Mouse (Mus musculus): ENCODE data around the gene Gtf3c2.

Gene Gtf3c2

DNA sequence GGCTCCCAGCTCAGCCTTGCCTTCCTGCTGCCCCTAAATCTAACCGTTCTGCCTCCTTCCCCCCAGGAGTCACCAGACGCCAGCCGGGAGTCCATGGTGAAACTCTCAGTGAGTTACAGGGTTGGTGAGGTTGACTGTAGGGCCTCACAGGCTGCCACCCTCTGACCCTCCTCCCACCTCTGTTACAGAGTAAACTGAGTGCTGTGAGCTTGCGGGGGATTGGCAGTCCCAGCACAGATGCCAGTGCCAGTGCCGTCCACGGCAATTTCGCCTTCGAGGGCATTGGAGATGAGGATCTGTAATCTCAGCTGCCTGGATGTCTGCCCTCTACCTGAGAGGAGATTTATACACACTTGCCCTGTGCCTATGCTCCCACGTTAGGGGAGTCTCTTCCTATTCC is 18.2 kb upstream of the Gtf3c2 start:
- DNase-seq (ENCODE audit: low spot score in 2 of 2) = peak in 1 of 2 experiments; percentile 43

DNA sequence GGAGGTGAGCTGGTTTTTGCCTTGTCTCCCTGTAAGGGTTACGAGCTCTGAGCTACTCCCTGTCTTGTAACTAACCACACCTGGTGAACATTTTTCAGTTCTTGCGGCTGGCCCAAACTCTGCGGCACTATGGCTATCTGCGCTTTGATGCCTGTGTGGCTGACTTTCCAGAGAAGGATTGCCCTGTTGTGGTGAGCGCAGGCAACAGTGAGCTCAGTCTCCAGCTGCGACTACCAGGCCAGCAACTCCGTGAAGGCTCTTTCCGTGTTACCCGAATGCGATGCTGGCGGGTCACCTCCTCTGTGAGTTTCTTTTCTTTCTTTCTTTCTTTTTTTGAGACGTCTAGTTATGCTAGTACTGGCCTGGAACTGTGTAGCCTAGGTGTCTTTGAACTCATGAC is 17.1 kb upstream of the Gtf3c2 start:
- peak in 1 of 2 experiments; percentile 29 for DNase-seq (ENCODE audit: low spot score in 2 of 2)

DNA sequence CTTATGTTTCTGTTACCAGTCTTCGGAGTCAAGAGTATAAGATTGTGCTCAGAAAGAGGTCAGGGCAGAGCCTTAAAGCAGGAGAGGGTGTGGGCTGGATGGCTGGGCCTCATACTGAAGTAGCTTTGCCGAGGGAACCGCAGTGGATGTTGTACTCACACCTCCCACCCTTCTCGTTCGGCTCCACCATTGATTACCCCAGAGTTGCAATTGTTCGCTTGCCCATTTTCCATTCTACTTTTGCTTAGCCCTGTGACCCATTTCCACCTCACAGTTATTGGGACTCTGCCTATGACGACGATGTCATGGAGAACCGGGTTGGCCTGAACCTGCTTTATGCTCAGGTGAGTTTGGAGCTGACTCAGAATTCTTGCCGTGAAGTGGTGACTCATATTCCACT is 16.3 kb upstream of the Gtf3c2 start:
- peak in 1 of 2 experiments; percentile 27 for DNase-seq (ENCODE audit: low spot score in 2 of 2)

DNA sequence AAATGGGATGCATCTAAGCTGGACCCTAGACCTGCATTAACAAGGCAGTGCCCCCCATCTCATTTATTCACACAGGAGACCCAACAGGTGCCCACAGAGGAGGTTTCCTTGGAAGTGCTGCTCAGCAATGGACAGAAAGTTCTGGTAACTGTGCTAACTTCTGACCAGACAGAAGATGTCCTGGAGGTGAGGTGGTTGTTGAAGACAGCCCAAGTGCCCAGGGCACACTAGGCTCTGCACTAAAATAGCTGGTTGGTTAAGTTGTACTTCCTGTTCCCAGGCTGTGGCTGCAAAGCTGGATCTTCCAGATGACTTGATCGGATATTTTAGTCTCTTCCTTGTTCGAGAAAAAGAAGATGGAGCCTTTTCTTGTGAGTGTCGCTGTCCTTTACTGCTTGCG is 15.7 kb upstream of the Gtf3c2 start:
- peak in 1 of 2 experiments; percentile 41 for DNase-seq (ENCODE audit: low spot score in 2 of 2)

DNA sequence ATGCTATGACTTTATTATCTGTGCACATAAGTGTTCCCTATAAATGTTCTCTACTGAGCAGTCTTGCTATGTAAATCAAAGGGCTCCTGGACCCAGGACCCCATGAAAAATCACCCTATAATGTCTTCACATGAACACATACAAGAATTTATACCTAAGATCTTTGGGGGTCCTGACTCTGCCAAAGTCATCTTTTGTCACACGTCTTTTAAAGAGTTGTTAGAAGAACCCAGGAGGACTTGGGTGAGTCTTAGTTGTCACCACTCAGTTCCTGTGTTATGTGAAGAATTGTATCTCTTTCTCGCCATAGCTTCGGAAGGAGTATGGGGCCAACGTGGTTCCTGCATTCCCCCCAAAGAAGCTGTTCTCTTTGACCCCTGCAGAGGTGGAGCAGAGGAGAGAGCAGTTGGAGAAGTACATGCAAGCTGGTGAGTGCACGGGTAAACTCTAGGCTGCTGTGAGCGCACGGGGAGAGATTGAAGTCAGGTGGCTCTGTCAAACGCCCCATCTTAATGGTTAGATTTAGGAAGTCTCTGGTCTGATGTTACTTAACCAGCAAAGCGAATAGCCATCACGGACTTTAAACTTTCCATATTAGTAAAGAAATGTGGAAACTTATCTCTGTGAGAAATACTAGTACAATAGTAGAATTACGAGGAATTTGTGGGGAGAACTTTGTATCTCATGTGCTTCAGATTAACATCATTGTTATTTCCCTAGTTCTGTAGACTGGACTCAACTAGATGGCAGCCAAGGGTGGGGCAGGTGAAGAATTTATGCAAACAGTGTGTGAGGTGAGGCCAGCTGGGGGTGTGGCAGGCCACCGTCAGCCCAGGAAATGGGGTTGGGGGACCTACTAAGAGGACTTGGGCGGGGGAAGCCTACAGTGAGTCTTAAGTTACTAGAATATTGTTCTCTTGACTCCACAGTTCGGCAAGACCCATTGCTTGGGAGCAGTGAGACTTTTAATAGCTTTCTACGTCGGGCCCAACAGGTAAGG is 14.8 kb upstream of the Gtf3c2 start:
- peak in 1 of 2 experiments; percentile 29 for DNase-seq (ENCODE audit: low spot score in 2 of 2)

DNA sequence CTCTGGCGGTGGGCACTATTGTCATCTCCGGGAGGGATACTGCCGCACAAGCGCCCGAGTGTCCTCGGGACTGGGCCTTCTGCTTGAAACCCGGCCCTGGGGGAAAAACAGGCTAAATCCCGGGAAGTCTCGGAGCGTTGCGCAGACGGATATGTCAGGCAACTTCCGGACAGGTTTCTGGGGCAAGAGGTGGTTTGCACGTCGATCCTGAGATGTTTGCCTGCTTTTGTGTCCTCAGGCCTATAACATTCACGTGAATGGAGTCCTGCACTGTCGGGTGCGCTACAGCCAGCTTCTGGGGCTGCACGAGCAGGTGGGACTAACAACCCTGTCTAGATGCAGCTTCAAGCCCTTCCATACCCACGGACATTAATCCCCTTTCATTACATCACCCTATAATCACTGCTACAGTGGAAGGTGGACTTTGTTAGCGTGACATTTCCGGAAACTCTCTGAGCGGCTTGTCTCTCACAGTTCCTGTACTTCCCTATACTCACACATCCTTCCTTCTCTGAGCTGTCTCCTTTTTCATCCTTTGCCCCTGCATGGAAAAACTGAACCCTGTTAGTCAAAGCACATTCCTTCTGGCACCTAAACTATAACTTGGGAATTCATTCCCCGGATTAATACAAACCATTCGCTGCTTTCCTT is 13.8 kb upstream of the Gtf3c2 start:
- no peak for DNase-seq (ENCODE audit: low spot score in 2 of 2)

DNA sequence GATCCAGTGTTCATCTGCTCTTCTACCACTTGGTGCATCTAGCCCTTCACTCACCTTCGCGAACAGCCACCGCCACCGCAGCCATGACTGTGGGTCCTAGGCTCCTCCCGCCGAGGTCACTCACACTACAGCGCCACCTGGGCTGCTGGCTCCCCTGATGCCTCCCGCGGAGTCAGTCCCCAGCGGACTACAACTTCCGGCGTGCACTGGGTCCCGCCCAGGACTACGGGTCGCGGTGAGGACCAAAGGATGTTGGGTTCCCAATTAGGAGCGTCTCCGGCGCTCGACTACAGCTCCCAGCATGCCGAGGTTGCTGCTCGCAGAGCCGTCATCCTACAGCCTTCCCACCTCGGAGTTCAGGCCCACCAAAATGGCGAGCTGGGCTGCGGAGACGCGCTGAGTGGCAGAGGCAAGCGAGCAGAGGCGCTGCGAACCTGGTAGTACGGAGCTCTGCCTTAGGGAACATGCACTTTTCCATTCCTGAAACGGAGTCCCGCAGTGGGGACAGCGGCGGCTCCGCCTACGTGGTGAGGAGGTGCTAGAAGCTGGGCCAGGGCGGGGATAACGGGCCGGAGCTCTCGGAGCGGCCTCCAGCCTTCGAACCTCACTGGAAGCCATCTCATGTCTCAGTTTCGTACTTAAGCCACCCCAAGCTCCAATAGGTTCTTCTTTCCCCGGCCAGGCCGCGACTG is 13.1 kb upstream of the Gtf3c2 start, which contains the start of the genes Snx17 and Eif2b4:
TSS of gene Snx17 (plus strand) at position 289 of the 692 bp plus-strand sequence.
TSS of gene Eif2b4 (minus strand) at position 492 of the 692 bp plus-strand sequence.
- DNase-seq (ENCODE audit: low spot score in 2 of 2) = peak; percentile 100

DNA sequence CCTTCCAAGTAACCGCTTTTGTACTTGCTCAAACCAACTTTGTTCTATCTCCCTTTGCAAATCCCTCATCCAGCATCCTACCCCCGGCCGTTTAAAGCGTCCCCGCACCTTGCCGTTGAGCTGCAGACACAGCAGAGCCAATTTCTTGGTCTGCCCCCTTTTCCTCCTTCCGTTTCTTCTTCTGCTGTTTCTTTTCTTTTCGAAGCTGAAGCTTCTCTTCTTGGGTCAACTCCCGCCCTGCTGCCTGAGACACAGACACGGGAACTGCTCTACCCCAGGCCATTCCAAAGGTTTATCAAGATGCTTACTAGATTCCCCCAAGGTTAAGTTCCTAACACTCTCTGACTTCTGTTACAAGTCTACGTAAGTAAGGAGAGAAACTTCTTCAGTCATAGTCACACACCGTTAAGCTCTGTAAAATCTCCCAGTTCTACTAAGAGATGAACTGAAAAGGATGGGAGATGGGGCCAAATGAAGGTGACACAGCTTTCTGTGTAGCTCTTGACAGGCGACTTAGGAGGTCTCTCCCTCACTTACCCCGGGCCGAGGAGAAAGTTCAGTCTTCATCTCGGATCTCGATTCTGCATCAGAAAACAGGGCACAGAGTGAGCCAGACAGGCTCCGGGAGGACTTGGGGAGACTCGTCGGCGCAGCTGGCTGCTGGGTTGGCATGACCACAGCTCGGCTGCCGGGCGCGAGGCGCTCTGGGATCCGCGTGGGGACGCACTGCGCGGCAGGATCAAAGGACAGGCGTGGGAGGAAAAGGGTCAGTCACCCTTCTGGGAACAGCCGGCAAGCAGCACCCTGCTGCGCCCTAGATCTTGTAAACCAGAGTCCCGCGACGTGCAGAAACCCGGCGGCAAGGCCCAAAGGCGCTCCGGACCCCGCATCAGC is 12.3 kb upstream of the Gtf3c2 start:
- no peak for DNase-seq (ENCODE audit: low spot score in 2 of 2)

DNA sequence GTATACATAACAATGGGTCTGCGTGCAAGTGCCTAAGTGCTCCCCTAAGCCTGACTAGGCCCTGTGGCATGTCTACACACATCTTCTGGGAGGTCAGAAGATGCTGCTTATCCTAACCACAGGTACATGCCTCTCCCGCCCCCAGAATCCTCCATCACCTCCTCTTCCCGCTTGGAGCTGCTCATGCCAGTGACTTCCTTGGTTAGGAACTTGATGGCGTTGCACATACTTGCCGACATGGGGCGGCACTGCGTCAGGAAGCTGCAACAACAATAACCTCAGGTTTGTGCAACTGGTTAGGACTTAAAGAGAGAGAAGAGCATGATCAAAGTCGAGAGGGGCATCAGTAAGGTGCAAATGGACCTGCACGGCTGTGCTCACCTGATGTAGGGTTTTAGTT is 10.3 kb upstream of the Gtf3c2 start:
- peak in 1 of 2 experiments; percentile 26 for DNase-seq (ENCODE audit: low spot score in 2 of 2)

DNA sequence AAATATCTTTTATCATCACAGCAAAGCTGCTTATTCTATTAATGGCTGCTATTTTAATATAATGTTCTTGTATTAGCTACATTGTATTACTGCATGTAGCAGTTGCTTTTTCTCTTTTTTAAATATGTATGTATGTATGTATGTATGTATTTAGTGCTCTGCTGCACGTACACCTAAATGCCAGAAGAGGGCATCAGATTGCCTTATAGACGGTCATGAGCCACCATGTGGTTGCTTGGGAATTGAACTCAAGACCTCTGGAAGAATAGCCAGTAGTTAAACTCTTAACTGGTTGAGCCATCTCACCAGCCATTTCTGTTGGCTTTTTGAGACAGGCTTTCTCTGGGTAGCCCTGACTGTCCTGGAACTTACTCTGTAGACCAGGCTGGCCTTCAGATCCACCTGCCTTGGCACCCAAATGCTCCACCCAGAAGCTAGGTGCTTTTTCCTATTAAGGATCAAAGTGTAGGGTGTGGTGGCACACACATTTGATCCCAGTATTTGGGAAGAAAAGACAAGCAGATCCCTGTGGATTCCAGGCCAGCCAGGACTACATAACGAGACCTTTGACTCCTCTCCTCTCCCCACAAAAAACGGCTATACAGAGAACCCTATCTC is 8.4 kb upstream of the Gtf3c2 start:
- no peak for DNase-seq (ENCODE audit: low spot score in 2 of 2)

DNA sequence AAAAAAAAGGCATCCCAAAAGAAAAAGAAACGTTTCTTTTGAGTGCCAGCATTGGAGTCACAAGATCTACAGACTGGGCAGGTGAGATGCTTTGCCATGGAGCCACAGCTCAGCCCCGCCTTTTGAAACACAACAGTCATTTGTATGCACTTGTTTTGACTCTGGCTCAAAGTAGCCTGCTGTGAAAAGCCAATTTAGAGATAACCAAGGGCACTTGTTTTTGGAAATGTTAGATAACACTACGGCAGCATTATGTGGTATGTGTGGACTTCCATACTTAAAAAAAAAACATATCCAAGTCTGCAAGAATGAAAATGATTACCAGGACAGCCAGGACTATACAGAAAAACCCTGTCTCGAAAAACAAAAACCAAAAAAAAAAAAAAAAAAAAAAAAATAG is 3.7 kb upstream of the Gtf3c2 start:
- no peak for DNase-seq (ENCODE audit: low spot score in 2 of 2)

DNA sequence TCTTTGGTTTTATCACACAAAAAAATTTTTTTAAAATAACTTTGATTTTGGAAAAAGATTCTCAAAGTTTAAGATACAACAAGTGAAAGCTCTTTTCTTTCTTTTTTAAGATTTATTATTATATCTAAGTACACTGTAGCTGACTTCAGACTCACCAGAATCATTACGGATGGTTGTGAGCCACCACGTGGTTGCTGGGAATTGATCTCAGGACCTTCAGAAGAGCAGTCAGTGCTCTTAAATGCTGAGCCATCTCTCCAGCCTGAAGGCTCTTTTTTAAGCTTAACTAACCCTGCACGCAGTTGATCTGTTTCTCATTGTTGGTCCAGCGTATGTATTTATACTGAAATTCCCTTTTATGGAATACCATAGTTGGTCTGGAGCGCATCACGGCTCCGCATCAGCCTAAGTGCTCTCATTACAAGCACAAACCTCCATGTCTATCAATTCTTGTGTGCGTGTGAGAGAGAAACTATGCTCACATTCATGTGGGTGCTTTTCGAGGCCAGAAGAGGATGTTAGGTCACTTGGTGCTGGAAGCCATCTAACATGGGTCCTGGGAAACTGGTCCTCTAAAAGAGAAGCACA is 1.3 kb upstream of the Gtf3c2 start:
- no peak for DNase-seq (ENCODE audit: low spot score in 2 of 2)

DNA sequence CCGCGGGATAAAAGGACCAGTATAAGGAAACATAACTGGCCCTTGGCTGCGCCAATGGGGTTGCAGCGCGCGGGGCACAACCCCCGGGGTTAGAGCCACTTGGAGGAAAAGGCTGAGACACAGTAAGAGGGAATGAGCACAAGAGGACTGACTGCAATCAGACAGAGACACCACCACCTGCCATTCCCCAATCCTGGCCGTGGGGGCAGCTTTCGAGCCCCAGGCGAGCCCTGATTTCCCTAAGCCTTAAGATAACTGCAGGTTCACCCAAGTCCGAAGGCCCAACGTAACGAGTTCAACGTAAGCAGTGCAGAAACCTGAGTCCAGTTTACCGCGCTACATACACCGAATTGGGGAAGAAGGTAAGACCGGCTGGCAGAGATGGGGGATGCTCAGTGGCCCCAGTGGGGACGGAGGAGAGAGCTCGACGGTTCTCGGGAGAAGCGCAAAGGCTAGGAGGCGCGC is 611 bp downstream of the Gtf3c2 start:
- peak; percentile 51 to 64 for DNase-seq (ENCODE audit: low spot score in 2 of 2)

DNA sequence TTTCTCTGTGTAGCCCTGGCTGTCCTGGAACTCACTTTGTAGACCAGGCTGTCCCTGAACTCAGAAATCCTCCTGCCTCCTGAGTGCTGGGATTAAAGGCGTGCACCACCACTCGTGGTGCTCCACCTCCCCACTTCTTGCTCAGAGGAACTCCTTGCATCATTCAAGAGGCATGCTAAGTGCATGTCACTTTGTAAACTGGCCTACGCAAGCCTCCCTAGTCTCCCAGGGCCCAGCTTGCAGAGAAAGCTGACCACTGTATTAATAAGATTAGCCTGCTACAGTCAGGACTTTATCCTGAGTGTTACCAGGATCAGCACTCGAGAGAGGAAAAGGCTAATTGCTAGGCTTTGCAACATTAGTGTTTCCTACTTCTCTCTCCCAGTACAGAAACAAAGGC is 11.3 kb downstream of the Gtf3c2 start:
- no peak for DNase-seq (ENCODE audit: low spot score in 2 of 2)

DNA sequence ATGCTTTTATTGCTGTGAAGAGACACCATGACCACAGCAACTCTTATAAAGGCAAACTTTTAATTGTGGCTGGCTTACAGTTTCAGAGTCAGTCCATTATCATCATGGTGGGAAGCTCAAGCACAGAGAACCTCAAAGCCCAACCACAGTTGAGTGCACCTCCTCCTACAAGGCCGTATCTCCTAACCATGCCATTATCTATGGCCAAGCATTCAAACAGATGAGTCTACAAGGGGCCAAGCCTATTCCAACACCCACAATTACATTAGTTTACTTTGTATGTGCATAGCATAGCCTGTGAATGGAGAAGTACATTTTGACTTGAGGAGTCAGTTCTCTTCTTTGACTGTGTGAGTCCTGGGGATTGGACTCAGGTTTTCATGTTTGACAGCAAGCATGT is 15.1 kb downstream of the Gtf3c2 start:
- DNase-seq (ENCODE audit: low spot score in 2 of 2) = no peak

DNA sequence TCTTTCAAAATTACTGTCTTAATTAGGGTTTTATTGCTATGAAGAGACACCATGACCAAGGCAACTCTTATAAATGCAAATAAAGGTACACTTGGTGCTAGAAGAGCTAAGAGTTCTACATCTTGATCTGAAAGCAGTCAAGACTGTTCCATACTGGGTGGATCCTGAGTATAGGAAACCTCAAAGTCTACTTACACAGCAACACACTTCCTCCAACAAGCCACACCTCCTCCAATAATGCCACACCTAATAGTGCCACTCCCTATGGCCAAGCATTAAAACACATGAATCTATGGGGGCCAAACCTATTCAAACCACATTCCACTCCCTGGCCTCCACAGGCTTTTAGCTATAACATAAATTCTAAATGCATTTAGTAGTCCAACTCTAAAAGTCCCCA is 17.5 kb downstream of the Gtf3c2 start:
- no peak for DNase-seq (ENCODE audit: low spot score in 2 of 2)

DNA sequence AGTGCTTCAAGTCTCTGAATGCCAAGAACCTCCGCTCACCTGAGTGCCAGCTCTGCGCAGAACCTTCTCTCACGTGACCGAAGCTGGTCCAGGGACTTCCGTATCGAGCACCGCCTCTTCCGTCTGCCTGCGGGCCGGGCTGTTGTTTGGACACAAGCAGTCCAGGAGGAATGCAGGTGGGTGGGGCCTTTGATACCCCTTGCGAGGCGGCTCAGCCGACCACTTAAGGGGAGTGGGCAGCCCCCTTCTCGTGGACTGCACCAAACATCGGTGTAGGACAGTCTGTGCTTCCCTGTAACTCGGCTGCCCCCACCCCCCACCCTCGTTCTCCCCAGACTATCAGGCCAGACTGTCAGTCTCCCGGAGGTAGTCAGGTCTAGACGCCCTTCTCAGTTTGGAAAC is 25.8 kb downstream of the Gtf3c2 start, which contains the start of gene Mpv17:
TSS of gene Mpv17 (minus strand) at position 100 of the 402 bp plus-strand sequence.
- peak; percentile 88 to 93 for DNase-seq (ENCODE audit: low spot score in 2 of 2)

DNA sequence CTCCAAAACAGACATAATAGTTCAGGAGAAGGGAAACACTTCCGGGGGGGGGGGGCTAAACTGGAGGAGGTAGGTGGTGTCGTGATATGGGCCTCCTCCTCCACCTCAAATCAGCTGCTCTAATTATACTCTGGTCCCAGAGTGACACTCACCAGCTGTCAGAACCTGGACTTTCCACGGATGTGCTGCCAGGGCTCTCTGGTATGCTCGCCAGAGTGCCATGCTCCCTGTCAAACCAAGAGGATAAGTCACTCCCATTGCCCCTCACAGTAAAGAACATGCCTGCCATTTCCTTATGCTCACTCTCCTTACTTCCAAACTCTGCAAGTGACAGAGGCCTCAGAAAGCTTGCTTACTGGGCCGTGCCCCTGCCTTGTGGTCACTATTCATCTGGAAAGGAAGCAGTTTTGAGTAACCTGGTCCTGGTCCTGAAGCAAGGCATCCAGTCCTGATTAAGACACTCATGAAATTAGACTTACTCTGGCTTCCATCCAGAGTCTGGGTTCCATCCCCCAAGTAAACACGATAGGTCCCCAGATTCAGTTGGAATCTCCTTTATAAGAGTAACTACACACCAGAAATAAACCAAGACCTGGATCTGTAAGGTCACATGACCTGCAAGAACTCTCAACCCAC is 26.3 kb downstream of the Gtf3c2 start:
- peak in 1 of 2 experiments; percentile 30 for DNase-seq (ENCODE audit: low spot score in 2 of 2)

DNA sequence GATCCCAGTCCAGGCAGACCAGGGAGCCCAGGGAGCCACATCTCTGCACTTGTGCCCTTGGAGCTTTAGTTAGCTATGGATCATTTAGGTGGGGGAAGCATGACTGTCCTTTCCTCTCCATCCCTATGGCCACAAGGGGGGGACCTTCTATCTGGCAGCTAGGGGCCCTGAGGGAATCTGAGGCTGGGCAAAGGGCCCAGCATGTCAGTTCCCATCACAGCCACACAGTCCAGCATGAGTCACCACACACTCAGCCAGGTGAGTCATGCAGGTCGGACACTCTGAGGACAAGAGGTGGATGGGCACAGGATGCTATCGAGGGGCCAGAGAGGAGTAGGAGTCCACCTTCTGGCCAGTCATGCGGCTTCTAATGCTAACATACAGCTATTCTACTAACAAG is 28.2 kb downstream of the Gtf3c2 start:
- DNase-seq (ENCODE audit: low spot score in 2 of 2) = no peak

DNA sequence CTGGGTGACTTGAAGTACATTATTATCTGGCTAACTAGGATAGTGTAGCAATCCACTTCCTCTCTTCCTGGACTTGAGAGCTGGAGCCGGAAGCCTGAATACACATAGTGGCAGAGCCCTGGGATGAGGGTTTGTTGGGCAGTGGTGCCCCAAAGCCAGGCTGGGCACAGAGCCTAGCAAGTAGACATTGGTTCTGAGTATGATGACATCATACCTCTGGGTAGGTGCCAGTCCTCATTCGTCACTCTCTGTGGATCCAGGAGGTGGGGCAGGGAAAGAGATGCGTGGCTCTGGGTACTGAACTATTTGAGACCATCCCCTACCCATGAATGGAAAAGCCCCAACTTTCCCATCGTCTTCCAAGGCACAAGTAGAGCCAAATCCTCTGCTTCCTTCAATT is 30.2 kb downstream of the Gtf3c2 start:
- DNase-seq (ENCODE audit: low spot score in 2 of 2) = no peak

All from right cerebral cortex, postnatal 10 days (tissue).